Mouse (Mus musculus): Measurements from ENCODE around the gene Gabbr2.

- TF ChIP-seq POLR2A (IDR thresholded peaks at IDR 0.05; ENCODE audit: borderline replicate concordance, extremely low read depth, insufficient read depth, insufficient read length, poor library complexity, severe bottlenecking) (no peak), CTCF (IDR thresholded peaks at IDR 0.05; ENCODE audit: borderline replicate concordance, extremely low read depth, insufficient read depth, insufficient read length) (no peak)
Observed at GRCm38 (mm10) chr4:46632465-46632864, 359.2 kb downstream of the Gabbr2 start.
